ENCODE assay signal across 9 mouse cellular contexts in the genomic region with DNA sequence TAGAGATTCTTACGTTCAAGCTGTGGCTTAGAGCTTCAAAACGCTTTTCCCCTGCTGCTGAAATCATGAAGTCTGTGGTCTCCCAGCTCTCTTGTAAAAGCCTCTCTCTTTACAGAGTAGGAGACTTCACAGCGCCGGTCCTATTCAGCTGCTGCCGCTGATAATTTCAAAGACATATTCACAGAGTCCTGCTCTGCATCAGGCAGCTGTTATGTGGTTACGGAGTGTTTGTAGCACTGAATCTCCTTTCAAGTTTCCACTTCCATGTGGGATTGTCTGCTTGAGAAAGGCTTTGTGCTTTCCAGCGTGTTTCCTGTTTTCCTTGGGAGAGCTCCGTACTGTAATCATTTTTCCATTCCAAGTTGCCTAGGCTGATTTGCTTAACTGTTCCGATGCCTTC. TPM values are rescaled to one million over a fixed set of nuclear protein-coding genes. Genes with fewer than 3 reads are reported as not detected.
A peak's percentile ranks its signal among the peaks of the same experiment; 100 is the strongest.
DNase-seq lines count a peak whose midpoint lies in the region; ATAC-seq lines count a peak whose summit lies in the region.
"Had no signal": no experiment of that assay in that cellular context is flagged by ENCODE, and none has a peak within 500 bp of the region (broad histone marks: within the 10 kb centered on the region; RNA-seq: fewer than 3 reads in every experiment).

No protein-coding gene starts in this region.

- 18% methylated on average over 9 of the region's 9 CpGs for WGBS in heart, embryonic 16.5 days
- WGBS in limb, embryonic 15.5 days, result 15% methylated on average over 9 of the region's 9 CpGs
- WGBS in neural tube, embryonic 14.5 days, result 43% methylated on average over 9 of the region's 9 CpGs

- peak overlapping the region; percentile 81 for H3K27ac ChIP-seq in heart, embryonic 16.5 days (ENCODE audit: low read length)
- H3K27ac ChIP-seq in limb, embryonic 15.5 days, result peak overlapping the region; percentile 87
- peak overlapping the region; percentile 48; the same call in 1 of the 2 replicates for H3K27ac ChIP-seq in neural tube, embryonic 14.5 days (ENCODE audit: low read depth, low read length)

- DNase-seq in layer of hippocampus, postnatal 10 days (ENCODE audit: low spot score in 2 of 2), result peak; percentile 12 to 30
- DNase-seq in layer of hippocampus, adult 9-10 months (ENCODE audit: low spot score), result no peak
- peak; percentile 10 for DNase-seq in embryo, embryonic 9.5 days (ENCODE audit: extremely low spot score)
- no peak for DNase-seq in spleen, adult 12 weeks (ENCODE audit: low spot score)
- DNase-seq in thymus, postnatal 14 days, result no peak

- ATAC-seq in heart, embryonic 16.5 days (replicated peaks; ENCODE audit: extremely low read depth, insufficient read depth, low FRiP score), result peak; percentile 71
- peak; percentile 87 for ATAC-seq in limb, embryonic 15.5 days (ENCODE audit: insufficient number of reproducible peaks, low FRiP score, low TSS enrichment, low read depth)
- ATAC-seq in neural tube, embryonic 14.5 days (ENCODE audit: low read depth), result peak; percentile 75; the same call in 1 of the 2 replicates
- ATAC-seq: Patski had no signal

- peak overlapping the region; percentile 53 for H3K9ac ChIP-seq in heart, embryonic 16.5 days (ENCODE audit: low read length)
- H3K9ac ChIP-seq in limb, embryonic 15.5 days, result peak overlapping the region; percentile 11; the same call in 1 of the 2 replicates
- H3K9ac ChIP-seq in neural tube, embryonic 14.5 days (replicated peaks; ENCODE audit: low read depth, low read length), result no peak overlapping the region

- H3K4me1 ChIP-seq in heart, embryonic 16.5 days (ENCODE audit: control insufficient read depth, insufficient read depth, low read length), result no peaks in the 10 kb centered on the region; the same call in 1 of the 2 replicates
- peaks cover 34% of the 10 kb centered on the region for H3K4me1 ChIP-seq in limb, embryonic 15.5 days
- H3K4me1 ChIP-seq in neural tube, embryonic 14.5 days (ENCODE audit: control insufficient read depth, insufficient read depth, low read length), result no peaks in the 10 kb centered on the region

- no peaks in the 10 kb centered on the region for H3K36me3 ChIP-seq in heart, embryonic 16.5 days (ENCODE audit: control insufficient read depth, insufficient read depth)
- H3K36me3 ChIP-seq in limb, embryonic 15.5 days, result no peaks in the 10 kb centered on the region
- H3K36me3 ChIP-seq in neural tube, embryonic 14.5 days (ENCODE audit: control insufficient read depth, insufficient read depth, low read length), result no peaks in the 10 kb centered on the region

- peak overlapping the region; percentile 30 for H3K4me3 ChIP-seq in heart, embryonic 16.5 days (ENCODE audit: low read length)
- peak overlapping the region; percentile 30 for H3K4me3 ChIP-seq in limb, embryonic 15.5 days
- no peak overlapping the region for H3K4me3 ChIP-seq in neural tube, embryonic 14.5 days (ENCODE audit: low read depth, low read length)

- H3K27me3 ChIP-seq in heart, embryonic 16.5 days (ENCODE audit: control insufficient read depth, insufficient read depth, low read length), result no peaks in the 10 kb centered on the region
- H3K27me3 ChIP-seq in limb, embryonic 15.5 days, result no peaks in the 10 kb centered on the region
- H3K27me3 ChIP-seq in neural tube, embryonic 14.5 days (ENCODE audit: control insufficient read depth, insufficient read depth, low read length), result no peaks in the 10 kb centered on the region
- H3K27me3 ChIP-seq: Patski had no signal

- H3K4me2 ChIP-seq in heart, embryonic 16.5 days (ENCODE audit: low read depth, low read length), result peak overlapping the region; percentile 64
- peak overlapping the region; percentile 46 for H3K4me2 ChIP-seq in limb, embryonic 15.5 days
- H3K4me2 ChIP-seq in neural tube, embryonic 14.5 days (ENCODE audit: low read depth, low read length), result peak overlapping the region; percentile 32; the same call in 1 of the 2 replicates

- no peaks in the 10 kb centered on the region for H3K9me3 ChIP-seq in heart, embryonic 16.5 days (replicated peaks; ENCODE audit: control insufficient read depth, low read length)
- no peaks in the 10 kb centered on the region for H3K9me3 ChIP-seq in limb, embryonic 15.5 days
- no peaks in the 10 kb centered on the region for H3K9me3 ChIP-seq in neural tube, embryonic 14.5 days (ENCODE audit: control insufficient read depth, low read length)

RNA-seq across cellular contexts. Expression of gene Tyw5, which starts 30.1 kb away (rescaled TPM):
- total RNA-seq in layer of hippocampus, postnatal 10 days (2021), result 10 to 100 TPM; 22.5 to 30.1 TPM
- 16.9 and 18.3 TPM in 2 replicates for polyA plus RNA-seq in heart, embryonic 16.5 days (2015; fragmentation: Nextera tagmentation; extraction: Ambion mirVana)
- 27.4 and 27.6 TPM in 2 replicates for polyA plus RNA-seq in limb, embryonic 15.5 days (2015; fragmentation: Nextera tagmentation; extraction: Ambion mirVana)
- 27.2 and 28.9 TPM in 2 replicates for polyA plus RNA-seq in neural tube, embryonic 14.5 days (2014; fragmentation: Nextera tagmentation; extraction: Ambion mirVana)

RNA-seq across cellular contexts. Expression of gene Maip1, which starts 30.8 kb away (rescaled TPM):
- 10 to 100 TPM; 10.9 to 11.8 TPM for total RNA-seq in layer of hippocampus, postnatal 10 days (2021)
- 15.5 and 16.5 TPM in 2 replicates for polyA plus RNA-seq in heart, embryonic 16.5 days (2015; fragmentation: Nextera tagmentation; extraction: Ambion mirVana)
- 14.9 and 15.1 TPM in 2 replicates for polyA plus RNA-seq in limb, embryonic 15.5 days (2015; fragmentation: Nextera tagmentation; extraction: Ambion mirVana)
- 16.2 and 18.0 TPM in 2 replicates for polyA plus RNA-seq in neural tube, embryonic 14.5 days (2014; fragmentation: Nextera tagmentation; extraction: Ambion mirVana)

RNA-seq across cellular contexts. Expression of gene 1700066M21Rik, which starts 59.5 kb away (rescaled TPM):
- 10 to 100 TPM; 19.9 to 21.5 TPM for total RNA-seq in layer of hippocampus, postnatal 10 days (2021)
- polyA plus RNA-seq in heart, embryonic 16.5 days (2015; fragmentation: Nextera tagmentation; extraction: Ambion mirVana), result 7.9 and 9.0 TPM in 2 replicates
- 15.6 and 15.9 TPM in 2 replicates for polyA plus RNA-seq in limb, embryonic 15.5 days (2015; fragmentation: Nextera tagmentation; extraction: Ambion mirVana)
- polyA plus RNA-seq in neural tube, embryonic 14.5 days (2014; fragmentation: Nextera tagmentation; extraction: Ambion mirVana), result 25.2 and 26.3 TPM in 2 replicates

Comparison
In these comparisons a context has a peak if more than half of its experiments do, and no peak if none do; other contexts are left out.
1. DNase-seq: peak in layer of hippocampus, postnatal 10 days (2 of 2) and embryo, embryonic 9.5 days (single experiment); none in layer of hippocampus, adult 9-10 months (single experiment), spleen, adult 12 weeks (single experiment) and thymus, postnatal 14 days (single experiment).
2. Peak in every context shown above with its lines, with median percentiles within 50 percentile points of each other: ATAC-seq, H3K27ac ChIP-seq and H3K4me2 ChIP-seq.